Mouse (Mus musculus): ENCODE data around the gene Rarb.

GRCm38 (mm10) chr14:16528631-16529030 lies 290.3 kb downstream of the Rarb start:
- TF ChIP-seq CTCF (IDR thresholded peaks at IDR 0.05; ENCODE audit: low read depth) = no peak
- TF ChIP-seq EP300 (IDR thresholded peaks at IDR 0.05; ENCODE audit: low read depth) = no peak
